Mouse (Mus musculus): ENCODE data around the gene Fam71a. TPM values are rescaled to one million over a fixed set of nuclear protein-coding genes. Genes with fewer than 3 reads are reported as not detected.

Gene Fam71a
- total and polyA plus RNA-seq, 3 experiments = not detected

- DNase-seq = peak; percentile 99
- TF ChIP-seq EP300 (IDR thresholded peaks at IDR 0.05; ENCODE audit: insufficient read depth, low read depth, low read length) (peak; percentile 91; the same call in 1 of the 2 replicates), CTCF (IDR thresholded peaks at IDR 0.05) (no peak), POLR2A (IDR thresholded peaks at IDR 0.05; ENCODE audit: insufficient read depth, low read depth, low read length) (peak; percentile 99)
- H3K79me2 ChIP-seq (replicated peaks; ENCODE audit: control insufficient read depth, insufficient read depth, low read length) = no peaks in the 10 kb centered on the region
- H3K36me3 ChIP-seq (ENCODE audit: control insufficient read depth, insufficient read depth, low read length) = no peaks in the 10 kb centered on the region
- H3K4me1 ChIP-seq (ENCODE audit: control insufficient read depth, insufficient read depth, low read length) = peaks cover 6% of the 10 kb centered on the region
- intact Hi-C loops (cut with DNase I) = loop anchor here (1.0 to 5.0 kb wide), 6 partner anchors 41 to 379 kb away; partner anchors contain the start of genes Angel2 and Flvcr1
- no peaks in the 10 kb centered on the region for H3K27me3 ChIP-seq (ENCODE audit: control insufficient read depth, insufficient read depth, low read length)
- peak overlapping the region; percentile 81 for H3K4me3 ChIP-seq
- peak overlapping the region; percentile 99 for H3K27ac ChIP-seq
- WGBS = under 1% methylated on average over 67 of the region's 67 CpGs
- peak overlapping the region; percentile 84 for H3K9ac ChIP-seq (ENCODE audit: low read depth, low read length)
Observed at GRCm38 (mm10) chr1:191183163-191184065, 18.8 kb upstream of the Fam71a start.

- TF ChIP-seq EP300 (IDR thresholded peaks at IDR 0.05; ENCODE audit: insufficient read depth, low read depth, low read length) = peak; percentile 67; the same call in 1 of the 2 replicates
- TF ChIP-seq CTCF (IDR thresholded peaks at IDR 0.05) = peak; percentile 65
- 0 out of 2 replicates have a peak, but pooled peaks have one; percentile 36 for TF ChIP-seq POLR2A (IDR thresholded peaks at IDR 0.05; ENCODE audit: insufficient read depth, low read depth, low read length)
- H3K36me3 ChIP-seq (ENCODE audit: control insufficient read depth, insufficient read depth, low read length) = no peaks in the 10 kb centered on the region
- peak overlapping the region; percentile 99 for H3K27ac ChIP-seq
- H3K9ac ChIP-seq (ENCODE audit: low read depth, low read length) = peak overlapping the region; percentile 84
- under 1% methylated on average over 61 of the region's 61 CpGs for WGBS
- H3K27me3 ChIP-seq (ENCODE audit: control insufficient read depth, insufficient read depth, low read length) = no peaks in the 10 kb centered on the region
- peak; percentile 83 to 86 for DNase-seq
- peaks cover 8% of the 10 kb centered on the region for H3K4me1 ChIP-seq (ENCODE audit: control insufficient read depth, insufficient read depth, low read length)
- intact Hi-C loops (cut with DNase I) = loop anchor here (1.0 to 5.0 kb wide), 6 partner anchors 42 to 380 kb away; partner anchors contain the start of genes Angel2 and Flvcr1
- no peaks in the 10 kb centered on the region for H3K79me2 ChIP-seq (replicated peaks; ENCODE audit: control insufficient read depth, insufficient read depth, low read length)
- peak overlapping the region; percentile 81 for H3K4me3 ChIP-seq
Observed at GRCm38 (mm10) chr1:191182431-191183162, 18.0 kb upstream of the Fam71a start.

GRCm38 (mm10) chr1:191181469-191182259 is 17.0 kb upstream of the Fam71a start:
- Histone ChIP-seq H3K79me2 (replicated peaks; ENCODE audit: control insufficient read depth, insufficient read depth, low read length) (no peaks in the 10 kb centered on the region), H3K36me3 (ENCODE audit: control insufficient read depth, insufficient read depth, low read length) (no peaks in the 10 kb centered on the region), H3K4me3 (peak overlapping the region; percentile 81), H3K4me1 (ENCODE audit: control insufficient read depth, insufficient read depth, low read length) (peaks cover 8% of the 10 kb centered on the region), H3K27ac (no peak overlapping the region), H3K27me3 (ENCODE audit: control insufficient read depth, insufficient read depth, low read length) (no peaks in the 10 kb centered on the region), H3K9ac (ENCODE audit: low read depth, low read length) (no peak overlapping the region)
- no peak for TF ChIP-seq POLR2A (IDR thresholded peaks at IDR 0.05; ENCODE audit: insufficient read depth, low read depth, low read length)
- TF ChIP-seq EP300 (IDR thresholded peaks at IDR 0.05; ENCODE audit: insufficient read depth, low read depth, low read length) = no peak
- TF ChIP-seq CTCF (IDR thresholded peaks at IDR 0.05) = no peak
- DNase-seq = peak in 1 of 2 experiments; percentile 22
- intact Hi-C loops (cut with DNase I) = loop anchor here (2.0 to 5.0 kb wide), 5 partner anchors 96 to 381 kb away; partner anchors contain the start of genes Angel2 and Flvcr1
- 44% methylated on average over 12 of the region's 12 CpGs for WGBS

- peaks cover 8% of the 10 kb centered on the region for H3K4me1 ChIP-seq (ENCODE audit: control insufficient read depth, insufficient read depth, low read length)
Observed at GRCm38 (mm10) chr1:191180397-191180796, 15.8 kb upstream of the Fam71a start.

GRCm38 (mm10) chr1:191179846-191180245 is 15.2 kb upstream of the Fam71a start:
- H3K27me3 ChIP-seq (ENCODE audit: control insufficient read depth, insufficient read depth, low read length) = no peaks in the 10 kb centered on the region
- H3K9ac ChIP-seq (ENCODE audit: low read depth, low read length) = no peak overlapping the region
- TF ChIP-seq EP300 (IDR thresholded peaks at IDR 0.05; ENCODE audit: insufficient read depth, low read depth, low read length) (no peak), POLR2A (IDR thresholded peaks at IDR 0.05; ENCODE audit: insufficient read depth, low read depth, low read length) (no peak), CTCF (IDR thresholded peaks at IDR 0.05) (no peak)
- peaks cover 8% of the 10 kb centered on the region for H3K4me1 ChIP-seq (ENCODE audit: control insufficient read depth, insufficient read depth, low read length)
- intact Hi-C loops (cut with DNase I) = loop anchor here (5.0 kb wide), 4 partner anchors 97 to 382 kb away; partner anchors contain the start of genes Angel2 and Flvcr1
- H3K27ac ChIP-seq = peak overlapping the region; percentile 15; the same call in 1 of the 2 replicates
- DNase-seq = no peak
- WGBS = 70% methylated on average over 2 of the region's 2 CpGs
- peak overlapping the region; percentile 5; the same call in 1 of the 2 replicates for H3K4me3 ChIP-seq
- no peaks in the 10 kb centered on the region for H3K79me2 ChIP-seq (replicated peaks; ENCODE audit: control insufficient read depth, insufficient read depth, low read length)
- no peaks in the 10 kb centered on the region for H3K36me3 ChIP-seq (ENCODE audit: control insufficient read depth, insufficient read depth, low read length)

More at GRCm38 (mm10) chr1:191180397-191180796, 15.8 kb upstream of the Fam71a start:
- H3K79me2 ChIP-seq (replicated peaks; ENCODE audit: control insufficient read depth, insufficient read depth, low read length) = no peaks in the 10 kb centered on the region
- intact Hi-C loops (cut with DNase I) = loop anchor here (5.0 kb wide), 4 partner anchors 97 to 382 kb away; partner anchors contain the start of genes Angel2 and Flvcr1
- H3K36me3 ChIP-seq (ENCODE audit: control insufficient read depth, insufficient read depth, low read length) = no peaks in the 10 kb centered on the region
- no peak for TF ChIP-seq POLR2A (IDR thresholded peaks at IDR 0.05; ENCODE audit: insufficient read depth, low read depth, low read length)
- no peak for TF ChIP-seq EP300 (IDR thresholded peaks at IDR 0.05; ENCODE audit: insufficient read depth, low read depth, low read length)
- TF ChIP-seq CTCF (IDR thresholded peaks at IDR 0.05) = no peak
- no peaks in the 10 kb centered on the region for H3K27me3 ChIP-seq (ENCODE audit: control insufficient read depth, insufficient read depth, low read length)
- WGBS = 46% methylated on average over 4 of the region's 4 CpGs
- peak overlapping the region; percentile 15; the same call in 1 of the 2 replicates for H3K27ac ChIP-seq
- peak; percentile 17 to 23 for DNase-seq
- H3K9ac ChIP-seq (ENCODE audit: low read depth, low read length) = no peak overlapping the region
- peak overlapping the region; percentile 5; the same call in 1 of the 2 replicates for H3K4me3 ChIP-seq

Measured in heart, adult 2 months (tissue).